ENCODE assay signal across 10 mouse cellular contexts in genomic region chr4:94715166-94715565, GRCm38 (mm10). TPM values are rescaled to one million over a fixed set of nuclear protein-coding genes. Genes with fewer than 3 reads are reported as not detected.
A peak's percentile ranks its signal among the peaks of the same experiment; 100 is the strongest.
DNase-seq lines count a peak whose midpoint lies in the region; ATAC-seq lines count a peak whose summit lies in the region.
"Had no signal": no experiment of that assay in that cellular context is flagged by ENCODE, and none has a peak within 500 bp of the region (broad histone marks: within the 10 kb centered on the region; RNA-seq: fewer than 3 reads in every experiment).

No protein-coding gene starts in this region.

- WGBS in stomach, embryonic 15.5 days: 43% methylated on average over 6 of the region's 6 CpGs

- no peak overlapping the region for H3K4me2 ChIP-seq in stomach, embryonic 15.5 days

- no peak overlapping the region for H3K4me3 ChIP-seq in stomach, embryonic 15.5 days (replicated peaks)
- H3K4me3 ChIP-seq: erythroblast, embryonic 14.5 days had no signal

- H3K27me3 ChIP-seq in stomach, embryonic 15.5 days (replicated peaks): no peaks in the 10 kb centered on the region
- H3K27me3 ChIP-seq: Patski had no signal

- DNase-seq in adrenal gland, adult 2 months: peak; percentile 30
- DNase-seq in adrenal gland, postnatal 25 days: no peak
- peak; percentile 23 for DNase-seq in retina, postnatal 1 day
- no peak for DNase-seq in retina, embryonic 14.5 days (ENCODE audit: low spot score)
- peak; percentile 64 for DNase-seq in kidney, postnatal 14 days
- no peak for DNase-seq in layer of hippocampus, adult 9-11 months

- H3K9ac ChIP-seq in stomach, embryonic 15.5 days: no peak overlapping the region

- H3K4me1 ChIP-seq in stomach, embryonic 15.5 days: no peaks in the 10 kb centered on the region

- no peak overlapping the region for H3K27ac ChIP-seq in stomach, embryonic 15.5 days

- H3K9me3 ChIP-seq in stomach, embryonic 15.5 days: no peaks in the 10 kb centered on the region

- peak; percentile 18; the same call in 1 of the 2 replicates for ATAC-seq in stomach, embryonic 15.5 days (ENCODE audit: insufficient read depth, low FRiP score, low read depth)
- no peak for ATAC-seq in erythroid progenitor cell, adult 5-6 weeks (replicated peaks; ENCODE audit: low FRiP score, poor library complexity, severe bottlenecking)
- ATAC-seq: Patski had no signal

- H3K36me3 ChIP-seq in stomach, embryonic 15.5 days: no peaks in the 10 kb centered on the region

RNA-seq across cellular contexts. Expression of gene Tek, which starts 23.9 kb away (rescaled TPM):
- total RNA-seq in adrenal gland, adult 2 months (2021): 10 to 100 TPM; 40.4 to 59.5 TPM
- polyA plus RNA-seq in adrenal gland, adult 2 months (2012; rRNA removed): 5.4 and 5.7 TPM in 2 replicates
- total RNA-seq in adrenal gland, postnatal 25 days (2021): 47.1 TPM in 2 replicates
- 11.5 TPM in 2 replicates for polyA plus RNA-seq in stomach, embryonic 15.5 days (2015; fragmentation: Nextera tagmentation; extraction: Ambion mirVana)
- total RNA-seq in erythroid progenitor cell, adult 5-6 weeks (2015; ENCODE audit: low replicate concordance): not detected in 2 replicates
- total RNA-seq in erythroid progenitor cell, adult 5-6 weeks (2017; ENCODE audit: low replicate concordance): 0.64 TPM in 1 of 2 replicates, not detected in the other
- polyA plus RNA-seq: erythroblast, embryonic 14.5 days; Patski had no signal

Comparison
In these comparisons a context has a peak if more than half of its experiments do, and no peak if none do; other contexts are left out.
1. DNase-seq: peak in adrenal gland, adult 2 months (single experiment), retina, postnatal 1 day (single experiment) and kidney, postnatal 14 days (single experiment); none in adrenal gland, postnatal 25 days (single experiment), retina, embryonic 14.5 days (single experiment) and layer of hippocampus, adult 9-11 months (single experiment).
2. RNA of gene Tek, which starts 23.9 kb away (total RNA-seq): 40.4 to 59.5 TPM in adrenal gland, adult 2 months and 47.1 TPM in adrenal gland, postnatal 25 days; 0.64 TPM in erythroid progenitor cell, adult 5-6 weeks; every median in the first group is over 10 times any median in the second.